In genomic region chr3:45376501-45377390, GRCm38 (mm10) we compare ENCODE assay signal across 8 mouse cellular contexts. TPM values are rescaled to one million over a fixed set of nuclear protein-coding genes. Genes with fewer than 3 reads are reported as not detected.
A peak's percentile ranks its signal among the peaks of the same experiment; 100 is the strongest.
DNase-seq lines count a peak whose midpoint lies in the region; ATAC-seq and TF ChIP-seq lines count a peak whose summit lies in the region.

No protein-coding gene starts in this region.

- peak; percentile 31 to 63 for DNase-seq in frontal cortex, postnatal 10 days (ENCODE audit: low spot score in 2 of 2)
- DNase-seq in R1 (ENCODE audit: low read depth, low spot score) = peak; percentile 26
- no peak for DNase-seq in MN1 (ENCODE audit: low spot score)

- H3K4me2 ChIP-seq in hindbrain, embryonic 13.5 days = peak overlapping the region; percentile 87
- H3K4me2 ChIP-seq in limb, embryonic 13.5 days (replicated peaks) = peak overlapping the region; percentile 98

- H3K9ac ChIP-seq in hindbrain, embryonic 13.5 days = peak overlapping the region; percentile 83
- peak overlapping the region; percentile 74 for H3K9ac ChIP-seq in limb, embryonic 13.5 days

- H3K27me3 ChIP-seq in hindbrain, embryonic 13.5 days = no peaks in the 10 kb centered on the region
- peaks cover 31% of the 10 kb centered on the region for H3K27me3 ChIP-seq in limb, embryonic 13.5 days

- no peaks in the 10 kb centered on the region for H3K36me3 ChIP-seq in hindbrain, embryonic 13.5 days
- H3K36me3 ChIP-seq in limb, embryonic 13.5 days = no peaks in the 10 kb centered on the region

- under 1% methylated on average over 59 of the region's 59 CpGs for WGBS in hindbrain, embryonic 13.5 days
- under 1% methylated on average over 59 of the region's 59 CpGs for WGBS in limb, embryonic 13.5 days
- under 1% methylated on average over 59 of the region's 59 CpGs for WGBS in olfactory bulb, adult 2 months

- no peak overlapping the region for H3K27ac ChIP-seq in embryonic fibroblast, embryonic 13.5 days (ENCODE audit: insufficient read depth, low read length)
- H3K27ac ChIP-seq in hindbrain, embryonic 13.5 days = peak overlapping the region; percentile 91
- peak overlapping the region; percentile 81 for H3K27ac ChIP-seq in limb, embryonic 13.5 days
- peak overlapping the region; percentile 86 for H3K27ac ChIP-seq in olfactory bulb, adult 2 months (ENCODE audit: insufficient read depth, low read depth, low read length)

- TF ChIP-seq POLR2A in embryonic fibroblast, embryonic 13.5 days (IDR thresholded peaks at IDR 0.05; ENCODE audit: low read depth, low read length) = no peak
- no peak for TF ChIP-seq POLR2A in olfactory bulb, adult 2 months (IDR thresholded peaks at IDR 0.05; ENCODE audit: insufficient read depth, low read depth, low read length)

- no peak for ATAC-seq in frontal cortex, adult (ENCODE audit: low TSS enrichment)
- ATAC-seq in hindbrain, embryonic 13.5 days (ENCODE audit: low FRiP score) = peak; percentile 22
- peak; percentile 12; the same call in 1 of the 2 replicates for ATAC-seq in limb, embryonic 13.5 days (ENCODE audit: low FRiP score, low read depth)

- H3K9me3 ChIP-seq in hindbrain, embryonic 13.5 days = no peaks in the 10 kb centered on the region
- H3K9me3 ChIP-seq in limb, embryonic 13.5 days = no peaks in the 10 kb centered on the region

- TF ChIP-seq CTCF in embryonic fibroblast, embryonic 13.5 days (IDR thresholded peaks at IDR 0.05; ENCODE audit: borderline replicate concordance, insufficient read depth, low read length) = no peak
- no peak for TF ChIP-seq CTCF in olfactory bulb, adult 2 months (IDR thresholded peaks at IDR 0.05; ENCODE audit: insufficient read depth, low read depth, low read length)

- H3K4me1 ChIP-seq in embryonic fibroblast, embryonic 13.5 days (ENCODE audit: control insufficient read depth, insufficient read depth, low read length) = 0 out of 2 replicates have a peak, but pooled peaks cover 2% of the 10 kb centered on the region
- H3K4me1 ChIP-seq in hindbrain, embryonic 13.5 days (replicated peaks) = peaks cover 3% of the 10 kb centered on the region; the same call in 1 of the 2 replicates
- peaks cover 31% of the 10 kb centered on the region for H3K4me1 ChIP-seq in limb, embryonic 13.5 days
- peaks cover 4% of the 10 kb centered on the region; the same call in 1 of the 2 replicates for H3K4me1 ChIP-seq in olfactory bulb, adult 2 months (ENCODE audit: control insufficient read depth, insufficient read depth, low read length)

- H3K4me3 ChIP-seq in embryonic fibroblast, embryonic 13.5 days (ENCODE audit: insufficient read depth, low read length) = peak overlapping the region; percentile 57
- H3K4me3 ChIP-seq in hindbrain, embryonic 13.5 days = peak overlapping the region; percentile 54
- peak overlapping the region; percentile 65 for H3K4me3 ChIP-seq in limb, embryonic 13.5 days
- H3K4me3 ChIP-seq in olfactory bulb, adult 2 months (ENCODE audit: insufficient read depth, low read depth, low read length) = peak overlapping the region; percentile 82

RNA-seq across cellular contexts. Expression of gene Pcdh10, which starts 1.5 kb away (rescaled TPM):
- polyA plus RNA-seq in embryonic fibroblast, embryonic 13.5 days (2011; ENCODE audit: insufficient read length, low read depth, missing spikeins) = 3.4 and 3.9 TPM in 2 replicates
- 14.2 and 16.1 TPM in 2 replicates for polyA plus RNA-seq in hindbrain, embryonic 13.5 days (2015; fragmentation: Nextera tagmentation; extraction: Ambion mirVana)
- polyA plus RNA-seq in limb, embryonic 13.5 days (2015; fragmentation: Nextera tagmentation; extraction: Ambion mirVana) = 6.9 and 7.2 TPM in 2 replicates
- polyA plus RNA-seq in olfactory bulb, adult 2 months (2012; ENCODE audit: insufficient read depth, insufficient read length, low replicate concordance, missing spikeins) = 71.0 and 164 TPM in 2 replicates
